Mouse (Mus musculus): ENCODE data around the gene Adamts3. TPM values are rescaled to one million over a fixed set of nuclear protein-coding genes. Genes with fewer than 3 reads are reported as not detected.

Gene Adamts3
- not detected in 2 replicates for total RNA-seq (2014; fragmentation: Nextera tagmentation)
- total RNA-seq (2017): 0.05 TPM in 1 of 2 replicates, not detected in the other
- not detected in 2 replicates for polyA plus RNA-seq (2012)

- no peak for ATAC-seq (ENCODE audit: extremely low read depth, insufficient number of reproducible peaks, low FRiP score, poor library complexity, severe bottlenecking)
- Histone ChIP-seq H3K4me3 (ENCODE audit: low read depth, low read length) (no peak within 1 kb of the TSS; the same call in 1 of the 2 replicates), H3K27me3 (ENCODE audit: insufficient read depth, low read length) (no peaks in the 10 kb centered on the region), H3K36me3 (replicated peaks) (no peaks in the 10 kb centered on the region), H3K4me1 (ENCODE audit: insufficient read depth, low read depth, low read length) (no peaks in the 10 kb centered on the region), H3K9me3 (replicated peaks) (peaks cover 39% of the 10 kb centered on the region)
- no peak for TF ChIP-seq POLR2AphosphoS5 (IDR thresholded peaks at IDR 0.05; ENCODE audit: insufficient replicate concordance, low read depth, low read length)
- no peak for TF ChIP-seq GATA1 (IDR thresholded peaks at IDR 0.05; ENCODE audit: borderline replicate concordance, low read length)
- no peak for TF ChIP-seq GATA2 (IDR thresholded peaks at IDR 0.05; ENCODE audit: borderline replicate concordance, low read depth, low read length)
- TF ChIP-seq TAL1 (conservative IDR thresholded peaks at IDR 0.05; ENCODE audit: low read depth, low read length): no peak
- TF ChIP-seq CTCF (IDR thresholded peaks at IDR 0.05; ENCODE audit: low read depth, low read length): no peak
- DNase-seq (ENCODE audit: low spot score): no peak
Measured at GRCm38 (mm10) chr5:89883051-89883907, at the start of gene Adamts3. Gene Adamts3 (minus strand): TSS chr5:89883334.

DNA sequence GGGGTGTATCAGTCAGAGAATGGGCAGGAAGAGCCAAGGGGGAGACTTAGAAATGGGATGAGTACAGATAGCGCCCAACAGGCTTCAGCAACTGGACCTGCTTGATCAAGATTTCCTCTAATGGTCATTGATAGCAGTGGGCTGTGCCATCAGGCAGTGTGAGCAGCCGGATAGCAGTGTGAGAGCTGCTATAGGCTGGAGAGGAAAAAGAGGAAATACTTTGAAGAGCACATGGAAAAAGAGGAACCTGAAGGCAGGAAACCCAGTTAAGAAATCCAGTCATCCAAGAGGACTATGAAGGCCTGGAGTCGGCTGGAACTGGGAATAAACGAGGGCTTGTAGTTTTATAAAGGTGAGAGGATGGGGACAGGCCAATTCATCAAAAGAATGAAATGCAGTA lies 48.4 kb upstream of the Adamts3 start:
- Histone ChIP-seq H3K4me1 (ENCODE audit: insufficient read depth, low read depth, low read length) (no peaks in the 10 kb centered on the region), H3K9me3 (replicated peaks) (peaks cover 6% of the 10 kb centered on the region; the same call in 1 of the 2 replicates), H3K27me3 (ENCODE audit: insufficient read depth, low read length) (no peaks in the 10 kb centered on the region), H3K4me3 (ENCODE audit: low read depth, low read length) (no peak overlapping the region), H3K36me3 (replicated peaks) (no peaks in the 10 kb centered on the region)
- DNase-seq (ENCODE audit: low spot score): no peak
- no peak for TF ChIP-seq GATA1 (IDR thresholded peaks at IDR 0.05; ENCODE audit: borderline replicate concordance, low read length)
- no peak for TF ChIP-seq POLR2AphosphoS5 (IDR thresholded peaks at IDR 0.05; ENCODE audit: insufficient replicate concordance, low read depth, low read length)
- no peak for TF ChIP-seq CTCF (IDR thresholded peaks at IDR 0.05; ENCODE audit: low read depth, low read length)
- TF ChIP-seq TAL1 (conservative IDR thresholded peaks at IDR 0.05; ENCODE audit: low read depth, low read length): no peak
- TF ChIP-seq GATA2 (IDR thresholded peaks at IDR 0.05; ENCODE audit: borderline replicate concordance, low read depth, low read length): no peak
- ATAC-seq (ENCODE audit: extremely low read depth, insufficient number of reproducible peaks, low FRiP score, poor library complexity, severe bottlenecking): no peak

- peaks cover 6% of the 10 kb centered on the region for H3K9me3 ChIP-seq (replicated peaks)
- ATAC-seq (ENCODE audit: extremely low read depth, insufficient number of reproducible peaks, low FRiP score, poor library complexity, severe bottlenecking) (no peak), DNase-seq (ENCODE audit: low spot score) (no peak)
- TF ChIP-seq GATA1 (IDR thresholded peaks at IDR 0.05; ENCODE audit: borderline replicate concordance, low read length) (no peak), TAL1 (conservative IDR thresholded peaks at IDR 0.05; ENCODE audit: low read depth, low read length) (no peak), POLR2AphosphoS5 (IDR thresholded peaks at IDR 0.05; ENCODE audit: insufficient replicate concordance, low read depth, low read length) (no peak)
- H3K4me3 ChIP-seq (ENCODE audit: low read depth, low read length): no peak overlapping the region
- H3K27me3 ChIP-seq (ENCODE audit: insufficient read depth, low read length): no peaks in the 10 kb centered on the region
- no peaks in the 10 kb centered on the region for H3K36me3 ChIP-seq (replicated peaks)
- no peaks in the 10 kb centered on the region for H3K4me1 ChIP-seq (ENCODE audit: insufficient read depth, low read depth, low read length)
Measured at GRCm38 (mm10) chr5:89912359-89912758, 29.2 kb upstream of the Adamts3 start.

- no peak for TF ChIP-seq CTCF (IDR thresholded peaks at IDR 0.05; ENCODE audit: low read depth, low read length)
- no peak overlapping the region for H3K4me3 ChIP-seq (ENCODE audit: low read depth, low read length)
- DNase-seq (ENCODE audit: low spot score) (no peak), ATAC-seq (ENCODE audit: extremely low read depth, insufficient number of reproducible peaks, low FRiP score, poor library complexity, severe bottlenecking) (no peak)
- H3K9me3 ChIP-seq (replicated peaks): peaks cover 10% of the 10 kb centered on the region
- H3K27me3 ChIP-seq (ENCODE audit: insufficient read depth, low read length): no peaks in the 10 kb centered on the region
- no peaks in the 10 kb centered on the region for H3K4me1 ChIP-seq (ENCODE audit: insufficient read depth, low read depth, low read length)
- H3K36me3 ChIP-seq (replicated peaks): no peaks in the 10 kb centered on the region
Measured at GRCm38 (mm10) chr5:89911950-89912349, 28.8 kb upstream of the Adamts3 start.

DNA sequence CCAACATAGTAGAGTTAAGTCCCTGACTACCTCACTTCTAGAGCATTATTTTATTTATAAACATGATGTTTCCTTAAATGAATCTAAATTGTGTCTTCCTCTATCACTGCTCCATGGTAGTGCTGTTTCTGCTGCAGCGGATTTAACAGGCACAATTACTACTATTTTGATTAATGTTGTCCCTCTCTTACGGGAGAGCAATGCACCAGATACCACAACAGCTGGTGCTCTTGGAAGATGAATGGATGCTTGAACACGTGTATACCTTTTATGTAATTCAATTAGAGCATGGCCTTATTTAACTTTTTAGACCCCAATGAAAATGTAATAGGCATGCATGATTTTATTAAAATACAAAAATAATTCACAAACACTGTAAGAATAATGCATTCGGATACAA lies 28.4 kb upstream of the Adamts3 start:
- TF ChIP-seq GATA1 (IDR thresholded peaks at IDR 0.05; ENCODE audit: borderline replicate concordance, low read length) (no peak), CTCF (IDR thresholded peaks at IDR 0.05; ENCODE audit: low read depth, low read length) (no peak), POLR2AphosphoS5 (IDR thresholded peaks at IDR 0.05; ENCODE audit: insufficient replicate concordance, low read depth, low read length) (no peak), TAL1 (conservative IDR thresholded peaks at IDR 0.05; ENCODE audit: low read depth, low read length) (no peak), GATA2 (IDR thresholded peaks at IDR 0.05; ENCODE audit: borderline replicate concordance, low read depth, low read length) (no peak)
- Histone ChIP-seq H3K27me3 (ENCODE audit: insufficient read depth, low read length) (no peaks in the 10 kb centered on the region), H3K4me3 (ENCODE audit: low read depth, low read length) (no peak overlapping the region), H3K4me1 (ENCODE audit: insufficient read depth, low read depth, low read length) (no peaks in the 10 kb centered on the region), H3K36me3 (replicated peaks) (no peaks in the 10 kb centered on the region), H3K9me3 (replicated peaks) (peaks cover 14% of the 10 kb centered on the region)
- no peak for ATAC-seq (ENCODE audit: extremely low read depth, insufficient number of reproducible peaks, low FRiP score, poor library complexity, severe bottlenecking)
- DNase-seq (ENCODE audit: low spot score): no peak

DNA sequence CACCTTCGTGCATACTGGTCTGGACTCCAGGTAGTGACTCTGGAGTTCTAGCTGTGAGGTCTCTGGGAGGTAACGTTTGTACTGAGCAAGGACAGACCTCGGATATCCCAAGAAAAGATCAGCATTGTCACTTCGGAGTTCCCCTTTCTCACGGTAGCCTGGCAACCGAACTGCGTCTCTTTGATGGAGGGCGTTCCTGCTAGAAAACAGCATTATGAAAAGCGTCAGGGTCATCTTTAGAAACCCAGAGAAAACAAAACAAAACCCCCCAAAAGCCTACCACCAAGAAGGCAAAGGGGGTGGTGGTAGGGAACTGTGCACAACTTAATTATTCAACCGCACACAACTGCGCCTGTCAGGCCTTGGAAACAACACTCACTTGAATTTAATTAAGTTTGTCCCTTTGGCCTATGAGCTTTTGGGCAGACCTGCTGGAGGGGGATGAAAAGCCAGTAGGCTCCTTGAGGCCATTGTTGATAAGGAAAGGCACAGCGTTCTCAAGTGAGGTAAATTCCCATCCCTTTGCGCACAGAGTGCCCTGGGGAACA lies 23.8 kb upstream of the Adamts3 start:
- H3K9me3 ChIP-seq (replicated peaks): peaks cover 19% of the 10 kb centered on the region
- H3K27me3 ChIP-seq (ENCODE audit: insufficient read depth, low read length): no peaks in the 10 kb centered on the region
- H3K36me3 ChIP-seq (replicated peaks): no peaks in the 10 kb centered on the region
- TF ChIP-seq GATA1 (IDR thresholded peaks at IDR 0.05; ENCODE audit: borderline replicate concordance, low read length) (no peak), POLR2AphosphoS5 (IDR thresholded peaks at IDR 0.05; ENCODE audit: insufficient replicate concordance, low read depth, low read length) (no peak), TAL1 (conservative IDR thresholded peaks at IDR 0.05; ENCODE audit: low read depth, low read length) (no peak), GATA2 (IDR thresholded peaks at IDR 0.05; ENCODE audit: borderline replicate concordance, low read depth, low read length) (no peak), CTCF (IDR thresholded peaks at IDR 0.05; ENCODE audit: low read depth, low read length) (no peak)
- no peak for ATAC-seq (ENCODE audit: extremely low read depth, insufficient number of reproducible peaks, low FRiP score, poor library complexity, severe bottlenecking)
- H3K4me3 ChIP-seq (ENCODE audit: low read depth, low read length): no peak overlapping the region
- no peaks in the 10 kb centered on the region for H3K4me1 ChIP-seq (ENCODE audit: insufficient read depth, low read depth, low read length)
- DNase-seq (ENCODE audit: low spot score): no peak
